Mouse (Mus musculus): ENCODE data around the gene Rbp4. TPM values are rescaled to one million over a fixed set of nuclear protein-coding genes. Genes with fewer than 3 reads are reported as not detected.

Gene Rbp4
- polyA plus RNA-seq (2012; ENCODE audit: insufficient read depth, low replicate concordance) = not detected in 2 replicates

GRCm38 (mm10) chr19:38125219-38125610 is at the start of gene Rbp4:
Gene Rbp4 (minus strand): TSS chr19:38125281.
- Histone ChIP-seq H3K27me3 (replicated peaks) (peaks cover 73% of the 10 kb centered on the region), H3K4me1 (peaks cover 13% of the 10 kb centered on the region), H3K4me3 (replicated peaks) (peak within 1 kb of the TSS; percentile 85), H3K36me3 (replicated peaks; ENCODE audit: low read length) (no peaks in the 10 kb centered on the region), H3K9me3 (peaks cover 4% of the 10 kb centered on the region; the same call in 1 of the 2 replicates)
- TF ChIP-seq GATA1 (IDR thresholded peaks at IDR 0.05; ENCODE audit: borderline replicate concordance, low read length) (no peak), FLI1 (IDR thresholded peaks at IDR 0.05; ENCODE audit: low read length) (no peak)

DNA sequence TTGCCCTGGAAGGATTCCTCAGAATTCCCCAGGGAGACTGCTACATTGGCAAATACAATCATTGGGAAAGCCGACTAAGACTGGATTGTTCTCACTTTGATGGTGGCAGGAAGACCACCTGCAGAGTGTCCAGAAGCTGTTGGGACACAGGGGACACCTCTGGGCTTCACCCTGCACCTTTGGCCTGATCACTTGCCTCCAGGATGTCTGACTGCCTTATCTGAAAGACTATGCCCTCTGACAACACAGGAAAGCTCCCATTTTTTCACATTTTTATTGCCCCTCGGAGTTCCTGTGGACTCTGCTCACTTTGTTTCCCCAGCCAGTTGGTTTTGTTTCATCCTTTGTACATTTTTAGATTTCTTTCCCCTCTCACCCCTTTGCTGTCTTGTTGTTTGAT is 39.6 kb upstream of the Rbp4 start:
- H3K9me3 ChIP-seq = 0 out of 2 replicates have a peak, but pooled peaks cover 4% of the 10 kb centered on the region
- TF ChIP-seq FLI1 (IDR thresholded peaks at IDR 0.05; ENCODE audit: low read length) (no peak), GATA1 (IDR thresholded peaks at IDR 0.05; ENCODE audit: borderline replicate concordance, low read length) (no peak)
- no peak overlapping the region for H3K4me3 ChIP-seq (replicated peaks)
- H3K27me3 ChIP-seq (replicated peaks) = peaks cover 14% of the 10 kb centered on the region
- no peaks in the 10 kb centered on the region for H3K4me1 ChIP-seq
- H3K36me3 ChIP-seq (replicated peaks; ENCODE audit: low read length) = no peaks in the 10 kb centered on the region

- TF ChIP-seq FLI1 (IDR thresholded peaks at IDR 0.05; ENCODE audit: low read length) (no peak), GATA1 (IDR thresholded peaks at IDR 0.05; ENCODE audit: borderline replicate concordance, low read length) (no peak)
- Histone ChIP-seq H3K4me1 (peaks cover 6% of the 10 kb centered on the region; the same call in 1 of the 2 replicates), H3K36me3 (replicated peaks; ENCODE audit: low read length) (no peaks in the 10 kb centered on the region), H3K4me3 (replicated peaks) (no peak overlapping the region), H3K27me3 (replicated peaks) (peaks cover 19% of the 10 kb centered on the region), H3K9me3 (0 out of 2 replicates have a peak, but pooled peaks cover under 1% of the 10 kb centered on the region)
These were observed 36.7 kb upstream of the Rbp4 start for GRCm38 (mm10) chr19:38161648-38162354.

DNA sequence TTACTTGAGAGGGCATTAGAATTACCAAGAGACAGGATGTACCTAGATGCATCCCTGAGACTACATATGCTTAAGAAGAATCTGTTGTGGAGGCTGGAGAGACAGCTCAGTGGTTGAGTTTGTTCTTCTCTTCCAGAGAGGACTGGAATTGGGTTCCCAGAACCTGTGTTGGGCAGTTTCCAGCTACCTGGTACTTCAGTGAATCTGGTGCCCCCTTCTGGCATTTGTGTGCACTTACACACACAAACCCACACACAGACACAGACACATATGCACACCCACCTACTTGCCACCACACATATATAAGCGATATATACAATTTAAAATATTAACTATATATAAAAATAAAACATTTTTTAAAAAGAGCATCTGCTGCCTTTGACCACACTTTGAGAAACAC is 31.2 kb upstream of the Rbp4 start:
- Histone ChIP-seq H3K36me3 (replicated peaks; ENCODE audit: low read length) (no peaks in the 10 kb centered on the region), H3K4me3 (replicated peaks) (no peak overlapping the region), H3K9me3 (peaks cover 16% of the 10 kb centered on the region), H3K4me1 (peaks cover 6% of the 10 kb centered on the region; the same call in 1 of the 2 replicates), H3K27me3 (replicated peaks) (peaks cover 22% of the 10 kb centered on the region)
- TF ChIP-seq FLI1 (IDR thresholded peaks at IDR 0.05; ENCODE audit: low read length) (no peak), GATA1 (IDR thresholded peaks at IDR 0.05; ENCODE audit: borderline replicate concordance, low read length) (no peak)

- Histone ChIP-seq H3K27me3 (replicated peaks) (no peaks in the 10 kb centered on the region), H3K36me3 (replicated peaks; ENCODE audit: low read length) (no peaks in the 10 kb centered on the region), H3K9me3 (peaks cover 6% of the 10 kb centered on the region; the same call in 1 of the 2 replicates), H3K4me3 (replicated peaks) (no peak overlapping the region), H3K4me1 (peaks cover 28% of the 10 kb centered on the region)
- TF ChIP-seq GATA1 (IDR thresholded peaks at IDR 0.05; ENCODE audit: borderline replicate concordance, low read length) (no peak), FLI1 (IDR thresholded peaks at IDR 0.05; ENCODE audit: low read length) (no peak)
These were observed 18.6 kb upstream of the Rbp4 start for GRCm38 (mm10) chr19:38143540-38144271.

- Histone ChIP-seq H3K36me3 (replicated peaks; ENCODE audit: low read length) (no peaks in the 10 kb centered on the region), H3K4me1 (no peaks in the 10 kb centered on the region), H3K4me3 (replicated peaks) (no peak overlapping the region), H3K27me3 (replicated peaks) (peaks cover 33% of the 10 kb centered on the region), H3K9me3 (peaks cover 5% of the 10 kb centered on the region; the same call in 1 of the 2 replicates)
- TF ChIP-seq GATA1 (IDR thresholded peaks at IDR 0.05; ENCODE audit: borderline replicate concordance, low read length) (no peak), FLI1 (IDR thresholded peaks at IDR 0.05; ENCODE audit: low read length) (no peak)
These were observed 9.7 kb upstream of the Rbp4 start for GRCm38 (mm10) chr19:38134806-38135205.

DNA sequence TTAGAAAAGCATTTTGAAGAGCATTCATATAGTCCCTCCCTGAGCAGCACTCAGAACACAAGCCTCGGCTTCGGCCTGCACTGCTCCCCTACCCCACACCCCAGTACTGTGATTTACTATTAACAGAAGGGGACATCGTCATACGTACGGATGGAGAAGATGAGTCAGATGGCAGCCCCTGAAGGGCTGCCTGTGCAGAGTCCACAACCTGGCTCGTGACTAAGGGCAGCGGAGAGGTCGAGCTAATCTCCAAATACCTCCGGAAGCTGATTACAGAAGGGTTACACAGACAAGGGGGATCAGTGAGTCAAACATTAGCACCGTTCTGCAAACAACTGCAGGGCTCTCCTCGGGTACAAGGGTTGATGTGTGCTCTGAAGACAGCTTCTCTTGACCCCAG is 8.9 kb upstream of the Rbp4 start:
- H3K27me3 ChIP-seq (replicated peaks) = peaks cover 36% of the 10 kb centered on the region
- H3K36me3 ChIP-seq (replicated peaks; ENCODE audit: low read length) = no peaks in the 10 kb centered on the region
- no peak for TF ChIP-seq GATA1 (IDR thresholded peaks at IDR 0.05; ENCODE audit: borderline replicate concordance, low read length)
- no peak for TF ChIP-seq FLI1 (IDR thresholded peaks at IDR 0.05; ENCODE audit: low read length)
- H3K4me3 ChIP-seq (replicated peaks) = no peak overlapping the region
- H3K4me1 ChIP-seq = no peaks in the 10 kb centered on the region
- H3K9me3 ChIP-seq = peaks cover 5% of the 10 kb centered on the region; the same call in 1 of the 2 replicates

DNA sequence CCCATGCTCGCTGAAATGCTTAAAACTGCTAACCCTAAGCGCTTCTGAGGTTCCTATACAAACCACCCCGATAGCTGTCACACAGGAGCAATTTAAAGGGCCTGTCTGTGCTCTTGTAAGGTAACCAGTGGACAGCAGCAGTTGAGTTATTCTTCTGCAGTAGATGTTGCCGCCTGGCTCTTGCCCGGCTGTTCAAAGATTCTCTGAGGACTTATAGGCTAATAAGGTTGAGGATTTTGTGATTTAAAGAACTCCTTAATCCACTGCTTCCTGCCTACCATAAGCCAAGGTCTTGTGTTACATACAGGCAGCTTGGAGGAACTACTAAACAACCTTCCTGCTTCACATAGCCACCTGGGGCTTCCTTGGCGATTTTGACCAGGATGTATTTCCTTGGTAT is 7.4 kb upstream of the Rbp4 start, which contains the start of gene Pde6c:
Gene Pde6c (plus strand): TSS at position 301 of the 400 bp plus-strand sequence.
- Histone ChIP-seq H3K9me3 (peaks cover 5% of the 10 kb centered on the region; the same call in 1 of the 2 replicates), H3K4me3 (replicated peaks) (no peak within 1 kb of the TSS), H3K4me1 (no peaks in the 10 kb centered on the region), H3K36me3 (replicated peaks; ENCODE audit: low read length) (no peaks in the 10 kb centered on the region), H3K27me3 (replicated peaks) (peaks cover 43% of the 10 kb centered on the region)
- TF ChIP-seq GATA1 (IDR thresholded peaks at IDR 0.05; ENCODE audit: borderline replicate concordance, low read length) (no peak), FLI1 (IDR thresholded peaks at IDR 0.05; ENCODE audit: low read length) (no peak)

DNA sequence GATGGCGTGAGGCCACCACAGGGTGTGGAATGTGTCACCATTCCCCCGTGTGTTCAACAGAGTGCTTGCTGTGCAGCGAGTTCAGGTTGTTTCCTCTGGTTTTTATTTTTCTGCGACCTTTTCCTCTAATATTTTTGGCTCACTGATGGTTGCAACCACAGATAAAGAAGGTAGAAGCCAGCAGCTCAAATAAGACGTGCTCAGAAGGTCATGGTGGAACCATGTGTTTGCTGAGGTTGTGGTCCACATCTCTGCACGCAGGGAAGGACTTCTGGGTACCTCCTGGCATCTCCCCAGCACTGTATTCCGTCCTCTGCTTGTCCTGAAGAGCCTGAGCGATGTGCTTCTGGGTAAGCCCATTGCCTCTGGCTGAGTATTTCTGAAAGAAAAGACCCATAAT is 1.6 kb upstream of the Rbp4 start:
- Histone ChIP-seq H3K36me3 (replicated peaks; ENCODE audit: low read length) (no peaks in the 10 kb centered on the region), H3K4me3 (replicated peaks) (no peak overlapping the region), H3K4me1 (peaks cover 13% of the 10 kb centered on the region), H3K27me3 (replicated peaks) (peaks cover 69% of the 10 kb centered on the region), H3K9me3 (peaks cover 4% of the 10 kb centered on the region; the same call in 1 of the 2 replicates)
- no peak for TF ChIP-seq FLI1 (IDR thresholded peaks at IDR 0.05; ENCODE audit: low read length)
- TF ChIP-seq GATA1 (IDR thresholded peaks at IDR 0.05; ENCODE audit: borderline replicate concordance, low read length) = no peak
